Mouse (Mus musculus) cortical plate, adult 2 months (tissue): ENCODE measurements around the gene Wdr24.

Source experiments
- CTCF ChIP-seq: fragments of 200-500 bp; IDR thresholded peaks from 2 replicates; pipeline ENCODE4 v1.5.1; 2011; ENCODE audit warnings: mild to moderate bottlenecking, control low read depth, low read length; ENCODE audit not compliant: insufficient read depth; ENCODE audit errors: extremely low read depth
- POLR2A ChIP-seq: fragments of 200-500 bp; IDR thresholded peaks from 2 replicates; pipeline ENCODE4 v1.6.1; 2011; ENCODE audit warnings: mild to moderate bottlenecking, low read length, control low read depth; ENCODE audit not compliant: insufficient read depth; ENCODE audit errors: extremely low read depth

DNA sequence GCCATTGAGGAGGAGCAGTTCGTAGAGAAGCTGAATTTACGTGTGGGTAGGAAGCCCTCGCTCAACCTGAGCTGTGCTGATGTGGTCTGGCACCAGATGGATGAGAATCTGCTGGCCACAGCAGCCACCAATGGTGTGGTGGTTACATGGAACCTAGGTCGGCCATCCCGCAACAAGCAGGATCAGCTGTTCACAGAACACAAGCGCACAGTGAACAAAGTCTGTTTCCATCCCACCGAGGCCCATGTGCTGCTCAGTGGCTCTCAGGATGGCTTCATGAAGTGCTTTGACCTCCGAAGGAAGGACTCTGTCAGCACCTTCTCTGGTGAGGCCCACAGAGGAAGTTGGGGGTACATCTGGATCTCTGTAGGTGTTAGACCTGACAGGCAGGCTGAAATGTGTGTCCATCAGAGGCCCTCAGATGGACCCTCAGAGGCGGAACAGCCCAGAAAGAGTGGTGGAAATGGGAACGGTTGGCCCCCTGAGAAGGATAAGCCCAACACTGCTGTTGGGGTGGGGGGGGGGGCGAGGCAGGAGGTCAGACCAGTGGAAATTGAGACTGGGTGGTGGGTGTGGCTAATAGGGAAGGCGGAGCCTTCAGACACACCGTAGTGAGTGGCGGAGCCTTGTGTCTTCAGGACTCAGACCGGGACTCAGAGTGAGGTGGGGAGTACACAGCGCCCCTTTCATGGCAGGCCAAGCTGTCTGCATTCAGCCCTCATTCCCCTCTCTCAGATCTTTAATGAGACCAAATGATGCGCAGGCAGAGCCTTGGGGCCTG, 1.1 kb downstream of the Wdr24 start:
- no peak for TF ChIP-seq CTCF
- no peak for TF ChIP-seq POLR2A
